Mouse (Mus musculus) embryonic facial prominence, embryonic 15.5 days (tissue): ENCODE measurements at regions not wholly inside any gene's neighbourhood (a gene's known extent, or its start where the extent isn't known, plus 50 kb on each side); places are given as distances from the start of the nearest gene placed in this dataset.

ENCODE experiments used
- ATAC-seq: fragments of 200-750 bp; cut with Nextera tagmentation; 2 replicates; pipeline ENCODE4 v1.8.0; 2017; ENCODE audit warnings: low read depth, moderate TSS enrichment; ENCODE audit not compliant: insufficient number of reproducible peaks, low FRiP score, low TSS enrichment
- H3K27ac ChIP-seq: fragments of 300-500 bp; sonication (generic); replicated peaks from 2 replicates; pipeline ENCODE4 v1.5.1; 2015; ENCODE audit warnings: mild to moderate bottlenecking, inconsistent platforms
- H3K27me3 ChIP-seq: fragments of 300-500 bp; sonication (generic); 2 replicates; pipeline ENCODE4 v1.6.1; 2015; ENCODE audit warnings: inconsistent platforms
- H3K36me3 ChIP-seq: fragments of 300-500 bp; sonication (generic); 2 replicates; pipeline ENCODE4 v1.6.1; 2015; ENCODE audit warnings: mild to moderate bottlenecking, inconsistent platforms
- H3K4me1 ChIP-seq: fragments of 300-500 bp; sonication (generic); 2 replicates; pipeline ENCODE4 v1.6.1; 2015; ENCODE audit warnings: inconsistent platforms
- H3K4me2 ChIP-seq: fragments of 300-500 bp; sonication (generic); replicated peaks from 2 replicates; pipeline ENCODE4 v1.6.1; 2015; ENCODE audit warnings: mild to moderate bottlenecking, inconsistent platforms
- H3K4me3 ChIP-seq: fragments of 300-500 bp; sonication (generic); replicated peaks from 2 replicates; pipeline ENCODE4 v1.5.1; 2015; ENCODE audit warnings: mild to moderate bottlenecking, inconsistent platforms
- H3K9ac ChIP-seq: fragments of 300-500 bp; sonication (generic); 2 replicates; pipeline ENCODE4 v1.6.1; 2015; ENCODE audit warnings: inconsistent platforms
- H3K9me3 ChIP-seq: fragments of 300-500 bp; sonication (generic); replicated peaks from 2 replicates; pipeline ENCODE4 v1.6.1; 2016; ENCODE audit warnings: inconsistent platforms
- WGBS: fragments of 180-500 bp; shearing (Covaris S2); methylation state at CpG from one replicate; pipeline ENCODE4 v1.1.7; 2015; 5-methylcytosine and 5-hydroxymethylcytosine counted together

DNA sequence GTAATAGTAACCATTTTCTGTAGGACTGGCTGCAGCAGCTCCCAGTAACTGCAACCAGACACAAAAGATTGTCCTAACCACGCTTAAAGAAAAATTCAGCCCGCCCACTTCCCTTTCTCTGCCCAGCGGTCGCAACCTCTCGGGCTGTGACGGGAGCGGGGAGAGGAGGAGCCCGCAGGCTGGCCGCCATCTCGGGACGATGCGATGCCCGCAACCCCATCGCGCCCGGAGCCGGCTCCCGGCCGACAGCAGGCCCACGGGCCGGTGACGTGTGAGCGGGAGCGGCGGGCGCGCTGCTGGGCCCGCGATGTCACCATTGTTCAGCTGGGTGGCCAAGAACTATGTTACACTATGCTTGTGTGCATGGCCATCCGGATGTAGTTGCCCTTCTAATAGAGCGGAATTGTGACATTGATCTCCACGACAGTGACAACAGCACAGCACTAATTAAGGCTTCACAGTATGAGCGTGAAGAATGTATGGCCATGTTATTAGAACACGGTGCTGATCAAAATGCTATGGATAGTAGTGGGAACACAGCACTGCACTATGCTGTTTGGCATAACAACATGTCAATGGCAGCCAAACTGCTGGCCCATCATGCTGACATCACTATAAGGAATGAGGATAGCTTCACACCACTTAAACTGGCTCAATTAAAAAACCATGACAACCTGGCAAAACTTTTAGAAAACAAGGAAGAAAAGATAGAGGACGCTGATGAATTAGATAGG, 59.2 kb upstream of the C2cd4b start:
- no peaks in the 10 kb centered on the region for H3K9me3 ChIP-seq
- 0 out of 2 replicates have a peak, but pooled peaks have one; percentile 29 for ATAC-seq
- peak overlapping the region; percentile 31; the same call in 1 of the 2 replicates for H3K9ac ChIP-seq
- no peak overlapping the region; the same call in 1 of the 2 replicates for H3K27ac ChIP-seq
- 14% methylated on average over 35 of the region's 35 CpGs for WGBS
- H3K36me3 ChIP-seq, result no peaks in the 10 kb centered on the region
- H3K27me3 ChIP-seq, result no peaks in the 10 kb centered on the region
- H3K4me2 ChIP-seq, result peak overlapping the region; percentile 72
- H3K4me3 ChIP-seq, result peak overlapping the region; percentile 45
- H3K4me1 ChIP-seq, result peaks cover 8% of the 10 kb centered on the region

DNA sequence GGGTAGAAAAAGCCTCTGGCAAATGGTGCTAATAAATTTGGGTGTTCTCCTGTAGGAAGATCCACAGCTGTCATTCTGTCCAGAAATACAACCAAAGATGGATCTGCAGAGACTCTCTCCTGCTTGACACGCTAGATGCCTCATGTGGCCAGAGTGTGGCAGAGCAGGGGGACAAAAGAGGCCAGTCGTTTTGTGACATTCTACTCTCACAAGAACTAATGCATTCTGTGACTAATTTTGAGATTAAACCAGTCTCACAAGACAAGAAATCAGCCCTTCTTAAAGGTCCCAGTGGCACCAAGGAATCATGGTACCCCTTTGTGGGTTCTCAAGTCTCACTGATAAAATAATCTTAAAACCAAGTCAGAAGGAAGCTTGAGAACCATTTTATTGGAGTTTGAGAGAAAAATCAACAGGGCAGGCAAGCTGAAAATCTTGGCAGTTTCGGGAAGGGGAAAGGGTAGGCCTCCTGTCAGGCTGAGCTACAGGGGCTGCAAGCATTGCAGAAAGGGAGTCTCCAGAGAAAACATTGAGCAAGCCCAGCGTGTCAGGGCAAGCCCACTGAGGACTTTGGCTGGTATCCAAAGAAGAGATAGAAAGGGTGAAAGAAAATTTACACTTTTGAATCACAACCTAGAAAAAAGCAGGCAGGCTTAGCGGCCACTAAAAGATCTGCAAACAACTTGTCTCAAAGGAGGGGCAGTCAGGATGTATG, 50.8 kb upstream of the C2cd4b start:
- Histone ChIP-seq H3K36me3 (no peaks in the 10 kb centered on the region), H3K27ac (peak overlapping the region; percentile 69), H3K4me2 (no peak overlapping the region), H3K4me1 (no peaks in the 10 kb centered on the region), H3K27me3 (no peaks in the 10 kb centered on the region), H3K9me3 (no peaks in the 10 kb centered on the region), H3K9ac (no peak overlapping the region), H3K4me3 (no peak overlapping the region)
- ATAC-seq, result no peak
- 44% methylated on average over 5 of the region's 5 CpGs for WGBS
